Mouse (Mus musculus): ENCODE measurements around the gene Duox1. TPM values are rescaled to one million over a fixed set of nuclear protein-coding genes. Genes with fewer than 3 reads are reported as not detected.

Duox1 gene
- polyA plus RNA-seq (2016; fragmentation: Nextera tagmentation; extraction: Ambion mirVana) = 0.04 TPM in 1 of 2 replicates, not detected in the other

DNA sequence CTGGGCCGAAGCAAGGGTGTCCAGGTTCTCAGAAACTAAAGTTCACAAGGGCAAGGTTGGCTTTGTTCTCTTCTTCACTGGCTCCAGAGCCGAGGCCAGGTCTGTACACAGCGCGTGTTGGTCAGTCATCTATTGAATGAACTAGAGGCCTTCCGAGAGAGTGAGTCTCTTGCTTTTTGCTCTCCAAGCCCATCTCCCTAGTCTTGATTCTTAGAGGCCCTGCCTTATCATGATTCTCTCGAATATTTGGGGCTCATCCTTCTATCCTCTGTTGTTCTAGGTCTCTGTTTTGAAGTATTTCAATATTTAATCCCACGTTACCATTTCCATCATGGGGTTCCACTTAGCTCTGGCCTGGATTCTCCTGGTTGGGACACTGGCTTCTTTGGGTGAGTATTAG, at the start of gene Duox1:
TSS of gene Duox1 (plus strand) at position 301 of the 400 bp plus-strand sequence.
- Histone ChIP-seq H3K36me3 (no peaks in the 10 kb centered on the region), H3K27ac (no peak within 1 kb of the TSS), H3K27me3 (ENCODE audit: insufficient read depth, poor library complexity, severe bottlenecking) (peaks cover 76% of the 10 kb centered on the region), H3K4me3 (no peak within 1 kb of the TSS), H3K9me3 (no peaks in the 10 kb centered on the region), H3K4me1 (replicated peaks) (peaks cover 12% of the 10 kb centered on the region)
- 89% methylated on average over 7 of the region's 7 CpGs for WGBS
- no peak for DNase-seq (ENCODE audit: low spot score)

DNA sequence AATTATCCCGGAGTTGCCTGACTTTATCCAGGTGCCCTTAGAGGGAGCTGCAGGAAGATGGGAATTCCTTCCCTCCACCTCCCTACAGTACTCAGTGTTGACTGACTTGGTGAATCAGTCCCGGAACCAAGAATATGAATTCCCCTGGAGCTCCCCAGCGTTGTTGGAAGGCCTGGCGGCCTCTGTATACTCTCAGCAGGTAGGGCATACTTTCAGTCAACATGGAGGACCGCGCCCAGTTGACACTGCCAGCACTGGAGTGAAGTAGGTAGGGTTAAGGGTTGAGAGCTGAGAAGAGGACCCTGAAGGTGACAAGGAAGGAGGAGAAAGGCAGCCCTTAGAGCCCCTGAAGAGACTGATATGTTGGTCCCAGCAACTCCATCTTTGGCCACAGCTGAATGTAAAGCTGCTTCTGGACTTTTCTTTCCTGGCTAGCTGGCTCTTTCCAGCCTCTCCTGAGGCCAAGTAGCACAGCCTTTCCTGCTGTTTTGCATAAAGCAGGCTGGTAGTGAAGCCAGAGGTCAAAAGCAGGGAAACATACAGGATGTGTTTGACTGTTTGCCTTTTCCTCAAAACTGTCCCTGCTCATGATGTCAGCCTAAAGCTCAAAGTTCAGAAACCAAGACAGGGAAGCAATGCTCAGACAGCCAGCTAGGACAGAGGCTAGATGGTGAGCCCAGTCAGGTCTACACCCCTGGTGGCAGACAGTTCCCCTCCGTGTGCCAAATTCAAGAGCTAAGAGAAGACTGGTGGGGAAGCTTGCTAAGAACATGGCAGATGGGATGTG, 48.9 kb upstream of the Duox1 start:
- WGBS = 89% methylated on average over 7 of the region's 7 CpGs

DNA sequence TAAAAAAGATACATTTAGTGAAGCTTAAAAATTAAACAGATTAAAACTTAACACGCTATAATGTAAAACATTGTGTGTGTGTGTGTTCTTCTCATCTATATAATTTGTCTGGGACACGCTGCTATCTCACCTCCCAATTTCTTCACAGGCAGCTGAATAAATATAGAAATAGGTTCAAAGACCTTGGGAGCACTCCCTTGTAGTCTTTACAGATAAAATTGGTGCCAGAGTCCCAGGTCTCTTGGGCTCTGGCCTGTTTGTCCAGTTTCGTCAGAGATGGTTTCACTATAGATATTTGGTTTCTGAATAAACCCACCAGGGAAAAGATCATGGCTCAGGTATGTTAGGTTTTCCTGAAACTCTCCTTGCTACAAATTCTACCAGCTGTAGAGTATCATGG, 36.7 kb upstream of the Duox1 start:
- no peaks in the 10 kb centered on the region for H3K9me3 ChIP-seq
- H3K4me3 ChIP-seq = no peak overlapping the region
- H3K27ac ChIP-seq = no peak overlapping the region
- no peaks in the 10 kb centered on the region for H3K27me3 ChIP-seq (ENCODE audit: insufficient read depth, poor library complexity, severe bottlenecking)
- no peak for DNase-seq (ENCODE audit: low spot score)
- 86% methylated on average over 3 of the region's 3 CpGs for WGBS
- H3K4me1 ChIP-seq (replicated peaks) = peaks cover 3% of the 10 kb centered on the region; the same call in 1 of the 2 replicates
- no peaks in the 10 kb centered on the region for H3K36me3 ChIP-seq

More for the DNA sequence above, 48.9 kb upstream of the Duox1 start:
- Histone ChIP-seq H3K9me3 (no peaks in the 10 kb centered on the region), H3K4me1 (replicated peaks) (peaks cover 9% of the 10 kb centered on the region), H3K4me3 (no peak overlapping the region), H3K27me3 (ENCODE audit: insufficient read depth, poor library complexity, severe bottlenecking) (no peaks in the 10 kb centered on the region), H3K36me3 (peaks cover 1% of the 10 kb centered on the region; the same call in 1 of the 2 replicates), H3K27ac (no peak overlapping the region)
- no peak for DNase-seq (ENCODE audit: low spot score)

DNA sequence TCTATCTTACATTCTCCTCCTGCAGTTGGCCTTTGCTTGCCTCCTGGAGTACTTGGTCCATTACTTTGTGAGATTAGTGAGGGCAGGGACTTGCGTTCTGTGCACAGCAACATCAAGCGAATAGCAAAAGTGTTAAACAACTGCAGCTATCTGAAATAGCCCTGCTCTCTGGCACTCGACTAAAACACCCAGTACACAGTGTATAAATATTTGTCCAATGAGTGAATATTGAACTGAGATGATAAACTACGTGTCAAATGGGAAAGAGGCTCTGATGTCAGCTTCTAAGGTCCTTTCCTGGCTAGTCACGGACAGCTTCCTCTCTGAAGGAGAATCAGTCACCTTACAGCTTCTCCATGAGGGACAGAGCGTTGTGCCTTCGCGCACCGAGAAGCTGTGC, 31.4 kb upstream of the Duox1 start:
- Histone ChIP-seq H3K27me3 (ENCODE audit: insufficient read depth, poor library complexity, severe bottlenecking) (no peaks in the 10 kb centered on the region), H3K27ac (no peak overlapping the region), H3K4me1 (replicated peaks) (no peaks in the 10 kb centered on the region), H3K9me3 (no peaks in the 10 kb centered on the region), H3K4me3 (no peak overlapping the region), H3K36me3 (no peaks in the 10 kb centered on the region)
- 89% methylated on average over 9 of the region's 9 CpGs for WGBS
- DNase-seq (ENCODE audit: low spot score) = no peak

DNA sequence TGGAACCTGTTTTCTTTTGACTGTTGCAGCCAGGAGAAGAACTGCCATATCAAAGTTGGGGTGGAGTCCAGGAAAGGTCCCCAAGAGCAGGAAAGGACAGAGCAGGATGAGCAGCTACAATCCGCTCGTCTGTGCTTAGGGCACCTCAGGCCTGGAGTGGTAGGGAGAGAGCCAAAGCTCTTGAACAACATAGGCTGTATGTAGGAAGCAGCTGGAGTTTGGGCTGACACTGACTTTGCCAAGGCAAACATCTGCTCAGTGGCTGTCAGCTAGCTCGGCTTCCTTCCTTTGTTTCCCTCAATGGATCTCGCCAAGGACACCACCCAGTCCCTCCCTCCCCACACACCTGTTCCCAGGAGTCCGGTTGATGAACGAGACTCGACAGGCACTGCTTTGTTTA, 29.3 kb upstream of the Duox1 start:
- H3K27ac ChIP-seq = no peak overlapping the region
- no peak for DNase-seq (ENCODE audit: low spot score)
- no peaks in the 10 kb centered on the region for H3K9me3 ChIP-seq
- no peaks in the 10 kb centered on the region for H3K36me3 ChIP-seq
- no peak overlapping the region for H3K4me3 ChIP-seq
- H3K27me3 ChIP-seq (ENCODE audit: insufficient read depth, poor library complexity, severe bottlenecking) = 0 out of 2 replicates have a peak, but pooled peaks cover 3% of the 10 kb centered on the region
- H3K4me1 ChIP-seq (replicated peaks) = no peaks in the 10 kb centered on the region
- 65% methylated on average over 7 of the region's 7 CpGs for WGBS

DNA sequence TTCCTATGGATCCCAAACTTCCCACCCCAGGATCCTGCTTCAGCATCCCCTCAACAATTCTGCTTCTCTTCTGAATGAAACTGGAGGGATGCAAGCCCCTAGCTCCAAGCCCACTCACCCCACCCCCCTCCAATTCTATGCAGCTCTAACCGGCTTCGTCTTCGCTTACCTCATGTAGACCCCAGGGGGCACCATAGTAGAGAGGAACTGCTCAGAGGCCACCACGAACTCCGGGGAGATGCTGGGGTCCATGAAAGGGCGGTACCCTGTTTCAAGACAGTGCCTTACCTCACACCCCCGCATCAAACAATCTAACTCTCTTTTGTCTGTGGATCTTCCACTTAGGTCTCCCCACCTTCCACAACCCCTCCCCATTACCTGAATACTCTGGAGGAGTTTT, 20.6 kb upstream of the Duox1 start:
- DNase-seq (ENCODE audit: low spot score) = peak; percentile 8
- H3K36me3 ChIP-seq = no peaks in the 10 kb centered on the region
- 6% methylated on average over 7 of the region's 7 CpGs for WGBS
- no peak overlapping the region for H3K4me3 ChIP-seq
- peaks cover 30% of the 10 kb centered on the region for H3K4me1 ChIP-seq (replicated peaks)
- H3K9me3 ChIP-seq = no peaks in the 10 kb centered on the region
- peaks cover 79% of the 10 kb centered on the region for H3K27me3 ChIP-seq (ENCODE audit: insufficient read depth, poor library complexity, severe bottlenecking)
- H3K27ac ChIP-seq = no peak overlapping the region

DNA sequence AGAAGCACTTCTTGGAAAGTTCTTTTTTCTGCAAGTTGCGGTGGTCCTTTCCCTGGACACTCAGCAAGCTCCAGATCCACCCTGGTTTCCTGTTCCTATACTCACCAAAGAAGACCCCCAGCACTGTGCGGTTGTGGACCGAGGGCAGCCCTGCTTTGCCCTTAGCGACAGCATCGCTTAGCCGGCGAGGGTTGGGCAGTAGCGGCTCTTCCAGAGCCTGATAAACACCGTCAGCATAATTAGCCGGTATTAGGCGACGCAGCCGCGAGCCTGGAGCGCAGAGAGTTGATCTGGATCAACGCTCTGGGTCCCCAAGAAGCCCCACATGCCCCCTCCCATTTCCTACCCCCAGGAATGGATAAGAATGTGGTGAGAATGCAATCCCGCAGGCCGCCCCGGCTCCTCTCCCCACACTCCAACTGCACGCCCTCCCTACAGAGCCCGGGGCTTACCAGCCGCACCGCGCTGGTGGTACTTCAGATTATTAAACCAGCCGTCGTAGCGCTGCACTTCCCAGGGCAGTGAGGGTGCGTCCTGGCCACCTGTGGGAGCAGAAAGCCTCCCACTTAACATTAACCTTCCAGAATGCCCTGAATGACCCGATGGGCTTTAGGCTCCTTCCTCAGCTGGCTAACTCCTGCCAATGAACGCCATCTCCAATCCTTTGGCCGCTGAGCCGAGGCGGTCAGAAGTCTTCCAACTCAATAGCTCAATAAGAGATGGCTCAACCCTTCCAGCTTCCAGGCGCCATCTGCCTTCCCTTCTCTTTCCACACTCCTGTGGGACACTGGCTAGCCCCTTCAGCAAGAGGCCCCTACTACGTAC, 18.0 kb upstream of the Duox1 start:
- peak; percentile 50 for DNase-seq (ENCODE audit: low spot score)
- H3K4me1 ChIP-seq (replicated peaks) = peaks cover 45% of the 10 kb centered on the region
- H3K4me3 ChIP-seq = peak overlapping the region; percentile 36
- peaks cover 95% of the 10 kb centered on the region for H3K27me3 ChIP-seq (ENCODE audit: insufficient read depth, poor library complexity, severe bottlenecking)
- under 1% methylated on average over 35 of the region's 35 CpGs for WGBS
- H3K36me3 ChIP-seq = no peaks in the 10 kb centered on the region
- no peaks in the 10 kb centered on the region for H3K9me3 ChIP-seq
- H3K27ac ChIP-seq = no peak overlapping the region

DNA sequence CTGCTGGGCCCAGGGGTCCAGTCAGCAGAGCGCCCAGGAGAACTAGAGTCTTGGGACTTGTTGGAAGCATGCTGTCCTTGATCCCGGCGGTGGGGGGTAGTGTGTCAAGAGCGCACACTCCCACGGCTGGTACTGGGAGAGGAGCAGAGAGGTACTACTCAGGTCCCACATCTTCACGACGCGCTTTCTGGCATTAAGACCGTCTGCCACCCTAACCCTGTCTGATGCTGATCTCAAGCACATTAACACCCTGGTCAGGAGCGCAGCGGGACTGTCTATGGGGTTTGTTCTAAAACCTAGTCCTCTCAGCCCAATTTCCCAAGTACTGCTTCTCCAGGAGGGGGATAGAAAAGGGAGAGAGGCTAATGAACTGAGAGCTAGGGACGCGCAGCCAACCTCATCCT, 17.4 kb upstream of the Duox1 start, which contains the start of gene Duox2:
TSS of gene Duox2 (minus strand) at position 354 of the 404 bp plus-strand sequence.
- no peak within 1 kb of the TSS for H3K27ac ChIP-seq
- peaks cover 45% of the 10 kb centered on the region for H3K4me1 ChIP-seq (replicated peaks)
- no peaks in the 10 kb centered on the region for H3K9me3 ChIP-seq
- H3K36me3 ChIP-seq = no peaks in the 10 kb centered on the region
- DNase-seq (ENCODE audit: low spot score) = peak; percentile 47
- H3K27me3 ChIP-seq (ENCODE audit: insufficient read depth, poor library complexity, severe bottlenecking) = peaks cover 100% of the 10 kb centered on the region
- WGBS = 1% methylated on average over 13 of the region's 13 CpGs
- H3K4me3 ChIP-seq = peak within 1 kb of the TSS; percentile 45

DNA sequence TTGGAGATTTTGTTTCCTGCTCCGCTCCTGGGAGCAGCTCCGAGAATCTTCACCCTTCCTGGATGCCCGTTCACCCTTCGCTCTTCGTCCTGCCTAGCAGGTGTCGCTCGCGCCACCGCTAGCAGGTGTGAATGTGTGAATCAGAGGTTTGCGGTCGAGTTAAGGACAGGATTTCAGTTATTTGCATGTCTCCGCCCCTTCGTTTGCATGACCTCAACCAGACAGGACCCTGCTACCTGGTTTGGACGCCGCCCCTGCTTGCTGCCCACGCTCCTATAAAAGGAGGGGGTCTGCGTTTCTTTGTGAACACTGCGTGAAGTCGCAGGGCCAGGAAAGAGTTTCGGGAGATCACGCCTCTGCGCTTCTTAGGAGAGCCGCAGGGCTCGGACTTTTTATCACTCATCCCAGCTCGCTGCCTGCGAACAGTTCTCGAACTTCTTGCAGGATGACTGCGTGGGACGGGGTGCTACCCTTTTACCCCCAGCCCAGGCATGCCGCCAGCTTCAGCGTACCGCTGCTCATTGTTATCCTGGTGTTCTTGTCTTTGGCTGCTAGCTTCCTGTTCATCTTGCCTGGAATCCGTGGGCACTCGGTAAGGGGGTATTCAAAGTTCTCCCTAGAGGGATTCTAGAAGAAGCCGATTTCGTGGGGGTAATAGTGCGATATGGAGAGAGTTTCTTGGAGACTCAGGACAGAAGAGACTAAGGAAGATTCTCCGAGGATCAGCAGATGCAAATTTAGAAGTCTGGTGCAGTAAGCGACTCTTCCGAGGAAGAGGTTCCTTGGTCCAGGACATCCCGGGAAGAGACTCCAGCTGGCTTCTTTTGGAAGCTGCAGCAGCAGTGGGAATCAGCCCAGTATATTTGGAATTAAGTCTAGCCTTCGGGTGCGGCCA, 16.6 kb upstream of the Duox1 start, which contains the start of gene Duoxa2:
TSS of gene Duoxa2 (plus strand) at position 305 of the 895 bp plus-strand sequence.
- Histone ChIP-seq H3K36me3 (no peaks in the 10 kb centered on the region), H3K9me3 (no peaks in the 10 kb centered on the region), H3K4me3 (peak within 1 kb of the TSS; percentile 45), H3K4me1 (replicated peaks) (peaks cover 45% of the 10 kb centered on the region), H3K27me3 (ENCODE audit: insufficient read depth, poor library complexity, severe bottlenecking) (peaks cover 100% of the 10 kb centered on the region), H3K27ac (no peak within 1 kb of the TSS)
- WGBS = under 1% methylated on average over 43 of the region's 43 CpGs
- DNase-seq (ENCODE audit: low spot score) = peak; percentile 49

DNA sequence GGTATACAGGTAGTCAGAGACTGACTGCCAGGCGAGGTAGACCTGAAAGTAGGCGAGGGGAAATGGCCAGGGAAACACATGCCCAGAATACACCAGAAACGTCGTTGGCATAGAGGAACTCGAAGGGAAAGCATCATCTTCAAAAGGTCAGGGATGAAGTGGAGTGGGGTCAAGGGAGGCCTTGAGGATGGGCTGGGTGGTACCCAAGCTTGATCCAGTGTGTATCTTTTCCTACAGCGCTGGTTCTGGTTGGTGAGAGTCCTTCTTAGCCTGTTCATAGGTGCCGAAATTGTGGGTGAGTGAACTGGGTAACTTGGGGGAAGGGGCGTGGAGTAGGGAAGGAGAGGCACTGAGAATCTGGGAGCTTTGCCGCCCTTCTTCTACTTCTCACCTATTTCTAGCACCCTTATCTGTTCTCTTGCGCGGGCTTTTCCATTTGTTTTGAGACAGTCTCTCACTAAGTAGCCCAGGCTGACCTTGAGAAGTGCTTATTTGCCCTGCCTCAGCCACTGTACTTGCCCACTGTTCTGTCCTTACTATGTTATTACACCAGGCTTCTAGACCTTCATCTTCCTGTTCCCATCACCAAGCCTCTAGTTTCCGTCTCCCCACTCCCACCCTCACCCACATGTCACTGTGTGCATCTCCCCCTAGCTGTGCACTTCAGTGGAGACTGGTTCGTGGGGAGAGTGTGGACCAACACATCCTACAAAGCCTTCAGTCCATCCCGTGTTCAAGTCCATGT, 15.4 kb upstream of the Duox1 start:
- Histone ChIP-seq H3K27ac (no peak overlapping the region), H3K4me3 (no peak overlapping the region), H3K27me3 (ENCODE audit: insufficient read depth, poor library complexity, severe bottlenecking) (peaks cover 100% of the 10 kb centered on the region), H3K9me3 (no peaks in the 10 kb centered on the region), H3K36me3 (no peaks in the 10 kb centered on the region), H3K4me1 (replicated peaks) (peaks cover 45% of the 10 kb centered on the region)
- WGBS = 7% methylated on average over 14 of the region's 14 CpGs
- peak; percentile 21 for DNase-seq (ENCODE audit: low spot score)

DNA sequence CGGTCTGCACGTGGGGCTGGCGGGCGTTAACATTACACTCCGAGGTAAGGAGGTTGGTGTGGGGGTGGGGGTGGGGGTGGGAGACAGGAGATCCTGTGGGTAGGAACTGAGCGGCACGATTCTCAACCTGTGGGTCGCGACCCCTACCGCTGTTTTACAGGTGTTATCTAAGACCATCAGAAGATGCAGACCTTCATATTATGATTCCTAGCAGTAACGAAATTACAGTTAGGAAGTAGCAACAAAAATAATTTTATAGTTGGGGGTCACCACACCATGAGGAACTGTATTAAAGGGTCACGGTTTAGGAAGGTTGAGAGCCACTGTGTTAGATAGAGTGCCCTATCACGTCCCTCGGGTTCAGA, 14.8 kb upstream of the Duox1 start:
- 5% methylated on average over 14 of the region's 14 CpGs for WGBS
- H3K4me1 ChIP-seq (replicated peaks) = peaks cover 45% of the 10 kb centered on the region
- H3K9me3 ChIP-seq = no peaks in the 10 kb centered on the region
- no peak overlapping the region for H3K4me3 ChIP-seq
- no peak for DNase-seq (ENCODE audit: low spot score)
- H3K27me3 ChIP-seq (ENCODE audit: insufficient read depth, poor library complexity, severe bottlenecking) = peaks cover 100% of the 10 kb centered on the region
- no peaks in the 10 kb centered on the region for H3K36me3 ChIP-seq
- no peak overlapping the region for H3K27ac ChIP-seq

Measured in hindbrain, embryonic 10.5 days (tissue).